Mouse (Mus musculus) heart, adult 2 months (tissue): ENCODE measurements around the gene Prdm11.

ENCODE experiments used
- CTCF ChIP-seq: fragments of 200-600 bp; IDR thresholded peaks from 2 replicates; pipeline ENCODE4 v1.8.1; 2022; ENCODE audit warnings: antibody characterized with exemption, mild to moderate bottlenecking, moderate library complexity
- POLR2A ChIP-seq: fragments of 200-500 bp; IDR thresholded peaks from 2 replicates; pipeline ENCODE4 v1.6.1; 2011; ENCODE audit warnings: mild to moderate bottlenecking, low read depth, low read length, control low read depth; ENCODE audit not compliant: insufficient read depth

GRCm38 (mm10) chr2:92931061-92931460 lies 114.9 kb downstream of the Prdm11 start:
- TF ChIP-seq POLR2A: no peak
- TF ChIP-seq CTCF: no peak
